Mouse (Mus musculus) bone marrow, adult 2 months (tissue): Measurements from ENCODE around the gene Naa20.

Experiments used
- CTCF ChIP-seq: fragments of 200-500 bp; IDR thresholded peaks from 2 replicates; pipeline ENCODE4 v1.5.1; 2011; ENCODE audit warnings: low read length, control low read depth; ENCODE audit not compliant: control insufficient read depth, insufficient read depth
- POLR2A ChIP-seq: fragments of 200-500 bp; IDR thresholded peaks from 2 replicates; pipeline ENCODE4 v1.6.1; 2011; ENCODE audit warnings: low read depth, mild to moderate bottlenecking, control low read depth, low read length, borderline replicate concordance; ENCODE audit not compliant: control insufficient read depth

DNA sequence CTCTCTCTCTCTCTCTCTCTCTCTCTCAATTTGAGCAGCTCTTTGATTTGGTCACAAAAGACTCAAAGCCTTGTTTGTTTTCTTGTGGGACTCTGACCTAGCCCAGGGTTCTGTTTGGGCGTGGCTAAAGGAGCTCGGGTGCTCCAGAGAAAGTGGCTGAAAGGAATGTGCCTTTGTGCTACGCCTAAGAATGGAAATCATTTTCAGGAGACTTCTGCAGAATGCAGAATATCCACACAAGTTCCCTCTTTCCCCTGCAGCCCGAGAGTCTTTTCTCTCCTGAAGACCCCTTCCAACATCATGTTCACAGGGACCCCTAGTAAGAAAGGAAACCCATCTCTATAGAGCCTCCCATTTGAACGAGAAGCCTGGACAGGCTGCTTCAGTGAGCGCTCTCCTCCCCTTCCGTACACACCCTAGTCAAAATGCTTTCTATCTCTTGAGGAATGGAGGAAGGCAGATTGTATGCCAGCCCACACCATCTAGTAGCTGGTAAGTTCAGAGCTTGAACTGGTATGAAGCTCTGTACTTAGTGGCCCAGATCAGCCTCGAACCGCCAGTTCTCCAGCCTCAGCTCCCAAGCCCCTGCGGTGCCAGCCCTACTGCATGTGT is 39.6 kb upstream of the Naa20 start:
- TF ChIP-seq CTCF (no peak), POLR2A (no peak)
